Mouse (Mus musculus): ENCODE results near the gene 9130213A22Rik. TPM values are rescaled to one million over a fixed set of nuclear protein-coding genes. Genes with fewer than 3 reads are reported as not detected.

The 9130213A22Rik gene
- total RNA-seq, 2 experiments from 2014 or later, result 0.21 TPM; not detected in 1

GRCm38 (mm10) chr11:69086390-69086789, 36.0 kb downstream of the 9130213A22Rik start:
- intact Hi-C loops (cut with DNase I), result no loop called here
- DNase-seq (ENCODE audit: low spot score), result no peak

DNA sequence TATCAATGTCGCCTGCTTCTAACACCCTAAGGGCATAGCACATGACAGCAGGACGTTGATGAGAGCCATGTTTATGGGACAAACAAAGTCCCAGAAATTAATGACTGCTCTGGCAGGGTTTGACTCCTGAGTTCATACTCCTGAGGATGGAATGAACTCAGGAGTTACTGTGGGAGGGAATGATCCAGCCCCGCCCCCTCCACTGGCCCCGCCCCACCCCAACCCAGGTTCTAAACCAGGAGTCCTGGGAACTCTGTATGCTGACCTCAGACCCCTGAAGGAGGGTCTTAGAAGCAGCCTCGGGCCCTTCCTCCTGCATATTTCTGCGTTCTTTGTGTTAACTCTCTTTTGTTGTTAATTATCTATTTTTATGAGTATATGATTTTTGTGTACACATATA, 36.8 kb downstream of the 9130213A22Rik start:
- intact Hi-C loops (cut with DNase I), result no loop called here
- DNase-seq (ENCODE audit: low spot score), result no peak

- intact Hi-C loops (cut with DNase I), result no loop called here
- no peak for DNase-seq (ENCODE audit: low spot score)
Observed at GRCm38 (mm10) chr11:69081613-69082012, 40.8 kb downstream of the 9130213A22Rik start.

DNA sequence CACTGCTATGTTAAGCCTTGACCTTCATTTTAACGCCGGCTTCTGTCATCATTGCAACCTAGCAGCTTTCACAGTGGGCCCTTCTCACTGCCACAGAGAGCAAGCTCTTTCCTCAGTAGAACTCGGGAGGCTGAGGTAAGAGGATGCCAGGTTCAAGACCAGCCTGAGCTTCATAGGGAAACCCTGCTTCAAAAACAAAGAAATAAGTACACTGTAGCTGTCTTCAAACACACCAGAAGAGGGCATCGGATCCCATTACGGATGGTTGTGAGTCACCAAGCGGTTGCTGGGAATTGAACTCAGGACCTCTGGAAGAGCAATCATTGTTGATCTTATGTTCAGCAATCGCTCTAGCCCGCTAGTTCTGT, 41.5 kb downstream of the 9130213A22Rik start:
- no peak for DNase-seq (ENCODE audit: low spot score)
- intact Hi-C loops (cut with DNase I), result no loop called here

DNA sequence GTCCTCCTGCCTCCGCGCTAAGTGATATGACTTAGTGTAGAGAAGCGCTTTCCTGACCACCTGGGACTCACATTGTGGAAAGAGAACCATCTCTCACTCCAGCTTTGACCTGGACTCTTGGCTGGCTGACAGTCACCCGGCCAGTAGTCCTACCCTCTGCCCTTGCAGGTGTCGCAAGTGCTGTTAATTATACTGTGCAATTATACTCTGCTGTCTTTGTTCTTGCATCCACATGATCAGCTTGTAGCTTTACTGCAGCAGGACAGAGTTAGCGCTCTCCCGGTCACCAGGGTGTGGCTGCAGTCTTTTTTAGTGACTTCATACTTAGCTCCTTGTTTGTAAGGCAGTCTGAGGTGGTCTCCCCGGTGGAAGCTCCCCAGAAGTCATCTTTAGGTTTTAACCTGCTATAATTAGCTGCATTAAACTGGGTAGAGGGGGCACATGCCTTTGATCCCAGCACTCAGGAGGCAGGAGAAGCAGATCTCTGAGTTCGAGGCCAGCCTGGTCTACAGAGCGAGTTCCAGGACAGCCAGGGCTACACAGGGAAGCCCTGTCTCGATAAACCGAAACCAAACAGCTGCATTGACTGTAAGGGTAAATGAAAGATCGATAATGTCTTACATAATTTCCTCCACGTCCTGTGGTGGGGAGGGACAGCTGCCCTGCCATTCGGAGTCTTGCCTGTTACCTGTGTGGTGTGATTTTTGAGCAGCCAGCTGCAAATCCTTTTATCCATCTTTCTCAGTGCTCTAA, 42.1 kb downstream of the 9130213A22Rik start:
- DNase-seq (ENCODE audit: low spot score), result no peak
- intact Hi-C loops (cut with DNase I), result no loop called here

DNA sequence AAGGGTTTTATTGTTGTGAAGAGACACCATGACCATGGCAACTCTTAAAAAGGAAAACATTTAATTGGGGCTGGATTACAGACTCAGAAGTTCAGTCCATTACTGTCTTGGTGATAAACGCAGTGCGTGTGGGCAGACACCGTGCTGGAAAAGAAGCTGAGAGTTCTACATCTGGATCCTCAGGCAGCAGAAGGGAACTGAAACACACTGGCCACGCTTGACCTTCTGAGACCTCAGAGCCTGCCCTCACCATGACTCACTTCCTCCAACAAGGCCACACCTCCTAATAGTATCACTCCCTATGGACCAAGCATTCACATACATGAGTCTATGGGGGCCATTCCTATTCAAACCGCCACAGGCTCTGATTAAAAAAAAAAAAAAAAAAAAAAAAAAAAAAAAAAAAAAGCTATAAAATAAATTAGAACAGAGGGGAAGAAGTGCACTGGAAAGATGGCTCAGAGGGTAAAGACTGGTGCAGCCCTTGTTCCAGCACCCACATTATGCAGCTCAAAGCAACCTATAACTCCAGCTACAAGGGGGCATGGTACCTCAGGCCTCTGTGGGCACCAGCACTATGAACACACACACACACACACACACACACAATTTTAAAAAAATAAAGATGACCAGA, 43.5 kb downstream of the 9130213A22Rik start:
- peak; percentile 18 for DNase-seq (ENCODE audit: low spot score)
- intact Hi-C loops (cut with DNase I), result no loop called here

- intact Hi-C loops (cut with DNase I), result no loop called here
- no peak for DNase-seq (ENCODE audit: low spot score)
Observed at GRCm38 (mm10) chr11:69078041-69078440, 44.3 kb downstream of the 9130213A22Rik start.

DNA sequence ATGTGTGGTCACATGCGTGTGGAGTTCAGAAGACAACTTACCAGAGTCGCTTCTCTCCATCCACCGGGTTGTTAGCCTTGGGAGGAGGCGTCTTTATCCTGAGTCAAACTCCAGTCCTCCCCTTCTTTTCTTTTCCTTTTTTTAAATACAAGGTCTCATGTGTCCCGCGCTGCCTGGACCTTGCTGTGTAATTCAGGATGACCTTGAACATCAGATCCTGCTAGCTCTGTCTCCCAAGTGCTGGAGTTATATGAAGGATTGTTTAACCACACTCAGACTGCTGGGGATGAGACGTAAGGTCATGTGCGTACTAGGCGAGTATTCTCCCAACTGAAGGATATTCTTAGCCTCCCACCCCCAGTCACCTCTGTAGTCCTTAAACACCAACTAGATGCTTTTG, 45.1 kb downstream of the 9130213A22Rik start:
- intact Hi-C loops (cut with DNase I), result no loop called here
- DNase-seq (ENCODE audit: low spot score), result no peak

GRCm38 (mm10) chr11:69076572-69076971, 45.8 kb downstream of the 9130213A22Rik start:
- DNase-seq (ENCODE audit: low spot score), result no peak
- intact Hi-C loops (cut with DNase I), result no loop called here

DNA sequence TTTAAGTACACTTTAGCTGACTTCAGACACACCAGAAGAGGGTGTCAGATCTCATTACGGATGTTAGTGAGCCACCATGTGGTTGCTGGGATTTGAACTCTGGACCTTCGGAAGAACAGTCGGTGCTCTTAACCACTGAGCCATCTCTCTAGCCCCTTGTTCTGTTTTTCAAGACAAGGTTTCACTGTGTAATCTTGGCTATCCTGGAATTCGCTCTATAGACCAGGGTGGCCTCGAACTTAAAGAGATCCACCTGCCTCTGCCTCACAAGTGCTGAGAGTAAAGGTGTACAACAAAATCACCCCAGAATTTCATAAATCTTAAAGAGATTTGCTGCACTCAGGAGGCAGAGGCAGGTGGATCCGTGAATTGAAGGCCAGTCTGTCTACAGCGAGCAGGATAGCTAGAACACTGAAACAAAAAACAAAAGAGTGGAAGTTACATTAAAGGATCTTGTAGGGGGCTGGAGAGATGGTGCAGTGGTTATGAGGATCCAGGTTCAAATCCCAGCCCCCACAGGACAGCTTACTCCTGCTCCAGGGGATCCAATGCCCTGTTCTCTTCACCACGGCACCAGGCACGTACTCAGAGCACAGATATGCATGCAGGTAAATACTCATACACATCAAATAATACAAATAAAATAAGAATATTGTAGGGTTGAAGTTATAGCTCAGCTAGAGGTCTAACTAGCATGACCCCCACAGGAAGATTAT, 46.5 kb downstream of the 9130213A22Rik start:
- intact Hi-C loops (cut with DNase I), result no loop called here
- no peak for DNase-seq (ENCODE audit: low spot score)

DNA sequence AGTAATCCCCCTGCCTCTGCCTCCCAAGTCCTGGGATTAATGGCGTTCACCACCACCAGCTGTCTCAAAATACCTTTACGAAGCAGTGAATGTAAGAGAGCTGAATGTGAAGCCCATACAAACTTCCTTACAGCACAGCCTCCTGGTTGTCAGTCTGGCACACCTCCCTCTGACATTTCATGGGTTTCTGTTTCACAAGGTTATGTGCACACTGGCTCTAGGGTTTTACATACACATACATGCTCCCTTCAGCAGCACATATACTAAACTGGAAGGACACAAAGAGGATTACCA, 47.7 kb downstream of the 9130213A22Rik start:
- intact Hi-C loops (cut with DNase I), result no loop called here
- no peak for DNase-seq (ENCODE audit: low spot score)

DNA sequence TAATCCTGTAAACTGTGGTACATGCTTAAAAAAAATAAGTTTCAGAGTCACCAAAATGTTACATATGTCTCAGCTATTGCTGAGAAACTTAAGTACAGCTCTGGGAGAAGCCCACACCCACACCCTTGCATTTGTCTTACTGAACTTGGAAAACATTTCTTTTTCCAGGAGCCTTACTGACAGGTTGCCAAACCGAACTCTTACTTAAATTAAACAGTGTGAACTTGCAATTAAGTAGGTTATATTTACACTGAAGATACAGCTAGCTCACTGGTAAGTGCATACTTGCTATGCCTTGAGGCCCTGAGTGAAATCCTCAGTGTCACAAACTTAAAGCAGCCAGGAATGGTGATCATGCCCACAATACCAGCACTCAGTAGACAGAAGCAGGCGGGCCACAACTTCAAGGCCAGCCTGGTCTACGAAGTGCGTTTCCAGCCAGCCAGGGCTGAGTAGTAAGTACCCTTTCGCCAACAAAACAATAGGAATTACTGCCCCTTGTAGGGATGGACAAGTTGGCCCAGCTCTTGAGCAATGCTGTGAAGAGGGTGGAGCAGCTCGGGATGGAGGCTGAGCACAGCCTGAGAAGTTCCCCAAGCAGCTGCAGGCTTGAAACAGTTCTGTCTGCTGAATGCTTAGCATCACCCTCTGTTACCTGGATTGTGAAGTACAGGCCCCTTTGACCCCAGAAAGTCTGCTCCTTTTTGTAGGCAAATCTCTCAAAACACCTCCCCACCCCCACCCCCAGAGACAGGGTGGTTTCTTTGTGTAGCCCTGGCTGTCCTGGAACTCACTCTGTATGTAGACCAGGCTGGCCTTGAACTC, 48.2 kb downstream of the 9130213A22Rik start:
- intact Hi-C loops (cut with DNase I), result no loop called here
- DNase-seq (ENCODE audit: low spot score), result no peak

- DNase-seq (ENCODE audit: low spot score), result peak; percentile 67
- intact Hi-C loops (cut with DNase I), result no loop called here
Observed at GRCm38 (mm10) chr11:69073065-69073888, 49.1 kb downstream of the 9130213A22Rik start.

GRCm38 (mm10) chr11:69072666-69073064, 49.7 kb downstream of the 9130213A22Rik start:
- no peak for DNase-seq (ENCODE audit: low spot score)
- intact Hi-C loops (cut with DNase I), result no loop called here

- no peak for DNase-seq (ENCODE audit: low spot score)
- intact Hi-C loops (cut with DNase I), result no loop called here
Observed at GRCm38 (mm10) chr11:69072234-69072633, 50.2 kb downstream of the 9130213A22Rik start.

- intact Hi-C loops (cut with DNase I), result loop anchor here (2.0 kb wide), 1 partner anchor 18 kb away; the partner anchor contains the start of gene Vamp2
- no peak for DNase-seq (ENCODE audit: low spot score)
Observed at GRCm38 (mm10) chr11:69071262-69071661, 51.1 kb downstream of the 9130213A22Rik start.

DNA sequence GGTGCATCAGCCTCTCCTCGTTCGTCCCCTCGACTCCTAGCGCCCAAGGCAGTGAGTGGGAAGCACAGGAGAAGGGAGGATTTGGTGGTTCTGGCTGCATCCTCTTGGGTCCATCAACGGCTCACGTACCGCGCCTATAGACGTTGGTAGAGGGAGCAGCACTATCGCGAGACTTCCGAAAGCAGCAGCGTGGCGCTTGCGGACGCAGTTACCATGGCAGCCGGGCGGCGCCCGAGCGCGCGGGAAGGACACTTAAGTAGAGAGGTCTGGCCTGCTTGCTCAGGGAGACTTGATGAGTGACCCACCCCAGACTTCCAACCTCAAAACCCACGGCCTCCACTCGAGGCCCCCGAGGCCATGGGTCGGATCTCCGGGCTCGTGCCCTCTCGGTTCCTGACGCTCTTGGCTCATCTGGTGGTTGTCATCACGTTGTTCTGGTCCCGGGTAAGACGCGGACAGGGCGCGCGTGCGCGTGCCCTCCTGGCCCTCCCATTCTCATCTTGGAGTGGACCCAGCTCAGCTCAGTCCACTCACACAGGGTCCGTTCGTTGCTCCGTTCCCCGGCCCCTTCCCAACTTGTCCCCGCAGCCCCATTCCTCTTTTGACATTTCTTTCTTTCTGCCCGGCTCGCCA, 51.7 kb downstream of the 9130213A22Rik start, which contains the start of gene Tmem107:
Tmem107 (plus strand) TSS at position 217 of the 633 bp plus-strand sequence.
- DNase-seq (ENCODE audit: low spot score), result peak; percentile 90
- intact Hi-C loops (cut with DNase I), result loop anchor here (2.0 kb wide), 1 partner anchor 18 kb away; the partner anchor contains the start of gene Vamp2

- DNase-seq (ENCODE audit: low spot score), result no peak
- intact Hi-C loops (cut with DNase I), result loop anchor here (2.0 kb wide), 1 partner anchor 19 kb away; the partner anchor contains the start of gene Vamp2
Observed at GRCm38 (mm10) chr11:69070093-69070492, 52.3 kb downstream of the 9130213A22Rik start.
